In the genomic region with DNA sequence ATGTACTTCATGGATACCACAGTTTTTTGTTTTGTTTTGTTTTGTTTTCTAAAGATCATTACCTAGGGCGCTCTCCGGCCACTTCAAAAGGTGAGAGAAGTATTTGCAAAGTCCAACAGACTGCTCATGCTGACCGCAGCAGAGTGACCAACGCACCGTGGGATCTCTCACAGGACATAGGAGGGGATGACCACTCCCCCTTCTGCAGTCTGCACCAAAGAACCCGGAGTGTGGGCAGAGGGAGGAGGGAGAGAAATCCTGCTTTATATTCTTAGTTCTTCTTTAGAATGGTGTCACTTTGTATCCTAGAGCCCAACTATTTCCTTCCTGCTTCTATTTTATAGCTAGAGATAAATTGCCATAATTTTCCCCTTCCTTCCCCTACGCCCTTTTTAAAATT, we compare ENCODE assay signal across 8 mouse cellular contexts. TPM values are rescaled to one million over a fixed set of nuclear protein-coding genes. Genes with fewer than 3 reads are reported as not detected.
DNase-seq lines count a peak whose midpoint lies in the region; ATAC-seq lines count a peak whose summit lies in the region.

No protein-coding gene starts in this region.

- H3K36me3 ChIP-seq in heart, embryonic 16.5 days (ENCODE audit: control insufficient read depth, insufficient read depth) = no peaks in the 10 kb centered on the region
- H3K36me3 ChIP-seq in neural tube, embryonic 12.5 days = no peaks in the 10 kb centered on the region
- H3K36me3 ChIP-seq in neural tube, embryonic 15.5 days = no peaks in the 10 kb centered on the region

- no peak for DNase-seq in heart, adult 9 months (ENCODE audit: low spot score in 2 of 2)
- no peak for DNase-seq in neural tube, embryonic 10.5 days (ENCODE audit: extremely low spot score, low spot score)
- DNase-seq in kidney, postnatal 4 days = peak; percentile 18 to 27
- DNase-seq in frontal cortex, postnatal 10 days (ENCODE audit: low spot score in 2 of 2) = no peak
- no peak for DNase-seq in T-cell, adult 2 months (ENCODE audit: low spot score)

- H3K9ac ChIP-seq in heart, embryonic 16.5 days (ENCODE audit: low read length) = no peak overlapping the region
- H3K9ac ChIP-seq in neural tube, embryonic 12.5 days = no peak overlapping the region
- no peak overlapping the region for H3K9ac ChIP-seq in neural tube, embryonic 15.5 days (replicated peaks)

- no peaks in the 10 kb centered on the region for H3K4me1 ChIP-seq in heart, embryonic 16.5 days (ENCODE audit: control insufficient read depth, insufficient read depth, low read length)
- no peaks in the 10 kb centered on the region for H3K4me1 ChIP-seq in neural tube, embryonic 12.5 days
- H3K4me1 ChIP-seq in neural tube, embryonic 15.5 days = no peaks in the 10 kb centered on the region

- 34% methylated on average over 7 of the region's 7 CpGs for WGBS in heart, embryonic 16.5 days
- WGBS in neural tube, embryonic 12.5 days = 37% methylated on average over 7 of the region's 7 CpGs
- WGBS in neural tube, embryonic 15.5 days = 37% methylated on average over 7 of the region's 7 CpGs

- H3K4me2 ChIP-seq in heart, embryonic 16.5 days (ENCODE audit: low read depth, low read length) = peak overlapping the region; percentile 34
- H3K4me2 ChIP-seq in neural tube, embryonic 12.5 days (replicated peaks) = peak overlapping the region; percentile 31; the same call in 1 of the 2 replicates
- H3K4me2 ChIP-seq in neural tube, embryonic 15.5 days = peak overlapping the region; percentile 27

- ATAC-seq in heart, embryonic 16.5 days (replicated peaks; ENCODE audit: extremely low read depth, insufficient read depth, low FRiP score) = no peak
- ATAC-seq in neural tube, embryonic 12.5 days (ENCODE audit: low FRiP score, low read depth) = no peak
- ATAC-seq in neural tube, embryonic 15.5 days (ENCODE audit: low FRiP score) = no peak

- no peaks in the 10 kb centered on the region for H3K27me3 ChIP-seq in heart, embryonic 16.5 days (ENCODE audit: control insufficient read depth, insufficient read depth, low read length)
- H3K27me3 ChIP-seq in neural tube, embryonic 12.5 days (replicated peaks) = no peaks in the 10 kb centered on the region
- no peaks in the 10 kb centered on the region for H3K27me3 ChIP-seq in neural tube, embryonic 15.5 days (replicated peaks)

- H3K4me3 ChIP-seq in heart, embryonic 16.5 days (ENCODE audit: low read length) = no peak overlapping the region
- no peak overlapping the region for H3K4me3 ChIP-seq in neural tube, embryonic 12.5 days
- no peak overlapping the region for H3K4me3 ChIP-seq in neural tube, embryonic 15.5 days (replicated peaks)

- H3K27ac ChIP-seq in heart, embryonic 16.5 days (ENCODE audit: low read length) = no peak overlapping the region
- no peak overlapping the region for H3K27ac ChIP-seq in neural tube, embryonic 12.5 days
- H3K27ac ChIP-seq in neural tube, embryonic 15.5 days (replicated peaks) = no peak overlapping the region

- peaks cover 3% of the 10 kb centered on the region; the same call in 1 of the 2 replicates for H3K9me3 ChIP-seq in heart, embryonic 16.5 days (replicated peaks; ENCODE audit: control insufficient read depth, low read length)
- H3K9me3 ChIP-seq in neural tube, embryonic 12.5 days = no peaks in the 10 kb centered on the region
- no peaks in the 10 kb centered on the region for H3K9me3 ChIP-seq in neural tube, embryonic 15.5 days (replicated peaks)

RNA-seq across cellular contexts. Expression of a gene that starts 48.4 kb away (rescaled TPM):
- polyA plus RNA-seq in heart, embryonic 16.5 days (2015; fragmentation: Nextera tagmentation; extraction: Ambion mirVana) = 20.2 and 23.1 TPM in 2 replicates
- 7.0 and 8.1 TPM in 2 replicates for polyA plus RNA-seq in neural tube, embryonic 12.5 days (2016; fragmentation: Nextera tagmentation; extraction: Ambion mirVana)
- 4.0 and 7.6 TPM in 2 replicates for polyA plus RNA-seq in neural tube, embryonic 15.5 days (2015; fragmentation: Nextera tagmentation; extraction: Ambion mirVana)

RNA-seq across cellular contexts. Expression of a gene that starts 50.8 kb away (rescaled TPM):
- 2.5 and 3.5 TPM in 2 replicates for polyA plus RNA-seq in heart, embryonic 16.5 days (2015; fragmentation: Nextera tagmentation; extraction: Ambion mirVana)
- 3.1 and 4.4 TPM in 2 replicates for polyA plus RNA-seq in neural tube, embryonic 12.5 days (2016; fragmentation: Nextera tagmentation; extraction: Ambion mirVana)
- polyA plus RNA-seq in neural tube, embryonic 15.5 days (2015; fragmentation: Nextera tagmentation; extraction: Ambion mirVana) = 12.4 and 12.5 TPM in 2 replicates

Comparison
In these comparisons a context has a peak if more than half of its experiments do, and no peak if none do; other contexts are left out.
1. DNase-seq: peak in kidney, postnatal 4 days (2 of 2); none in heart, adult 9 months (0 of 2), neural tube, embryonic 10.5 days (single experiment), frontal cortex, postnatal 10 days (0 of 2) and T-cell, adult 2 months (single experiment).
2. Peak in every context shown above with its lines, with median percentiles within 50 percentile points of each other: H3K4me2 ChIP-seq.